8 mouse cellular contexts compared by ENCODE assay signal in the genomic region with DNA sequence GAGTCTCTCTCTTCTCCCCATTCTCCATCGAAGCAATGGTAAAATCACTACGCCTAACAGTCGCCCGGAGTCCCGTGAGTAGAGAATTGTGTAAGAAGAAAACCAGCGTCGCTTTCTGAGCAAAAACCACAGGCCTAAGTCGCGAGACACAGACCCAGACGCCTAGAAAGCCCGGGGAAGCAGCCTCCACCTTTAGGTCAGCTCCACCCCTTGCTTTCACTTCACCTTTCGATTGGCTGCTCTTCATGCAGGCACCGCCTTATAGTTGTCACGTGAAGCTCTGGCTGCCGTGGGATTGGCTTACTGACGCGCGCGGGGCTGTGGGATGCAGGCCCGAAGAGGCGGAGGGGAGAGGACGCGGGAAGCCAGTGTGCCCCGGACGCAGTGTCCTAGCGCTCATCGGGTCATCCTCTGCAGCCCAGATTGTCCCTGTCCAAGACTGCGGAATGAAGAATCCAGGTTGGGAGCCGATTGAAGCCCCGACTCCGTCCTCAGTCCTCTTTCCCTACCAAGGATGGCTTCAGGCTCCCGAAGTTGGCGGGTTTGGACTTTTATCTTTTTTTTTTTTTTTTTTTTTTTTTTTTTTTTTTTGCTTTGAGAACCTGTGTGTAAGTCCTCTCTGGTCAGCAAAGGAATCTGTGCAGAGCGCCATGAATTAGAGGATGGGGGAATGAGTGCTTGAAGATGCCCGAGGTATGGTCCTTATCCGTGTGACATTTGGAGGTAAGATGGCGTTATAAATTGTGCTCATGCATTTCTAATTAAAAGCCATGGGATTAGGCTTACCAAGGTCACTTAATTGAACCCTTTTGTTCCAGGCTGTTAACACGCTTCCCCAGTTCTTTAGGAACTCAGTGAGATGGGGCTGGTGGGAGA. TPM values are rescaled to one million over a fixed set of nuclear protein-coding genes. Genes with fewer than 3 reads are reported as not detected.
DNase-seq lines count a peak whose midpoint lies in the region; ATAC-seq and TF ChIP-seq lines count a peak whose summit lies in the region.

No protein-coding gene starts in this region.

- H3K36me3 ChIP-seq in ES-Bruce4 (ENCODE audit: control insufficient read depth, insufficient read depth, low read length, poor library complexity, severe bottlenecking) = peaks cover 29% of the 10 kb centered on the region
- H3K36me3 ChIP-seq in forebrain, embryonic 13.5 days (ENCODE audit: poor library complexity, severe bottlenecking) = peaks cover 16% of the 10 kb centered on the region

- WGBS in forebrain, embryonic 13.5 days = under 1% methylated on average over 36 of the region's 38 CpGs
- under 1% methylated on average over 38 of the region's 38 CpGs for WGBS in lung, adult 2 months

- DNase-seq in heart, postnatal 14 days = peak; percentile 94 to 95
- DNase-seq in layer of hippocampus, adult 18-20 months (ENCODE audit: low spot score in 2 of 2) = peak; percentile 93 to 97
- DNase-seq in lung, adult 2 months = peak; percentile 92
- peak; percentile 91 to 95 for DNase-seq in thymus, adult 18-20 months

- no peaks in the 10 kb centered on the region for H3K27me3 ChIP-seq in ES-Bruce4 (ENCODE audit: control insufficient read depth, insufficient read depth, low read length, poor library complexity, severe bottlenecking)
- H3K27me3 ChIP-seq in forebrain, embryonic 13.5 days = no peaks in the 10 kb centered on the region

- peak overlapping the region; percentile 53 for H3K27ac ChIP-seq in ES-Bruce4 (ENCODE audit: insufficient read depth, low read length)
- H3K27ac ChIP-seq in forebrain, embryonic 13.5 days = peak overlapping the region; percentile 52; the same call in 1 of the 2 replicates

- peak; percentile 33; the same call in 1 of the 2 replicates for TF ChIP-seq EP300 in ES-Bruce4 (IDR thresholded peaks at IDR 0.05; ENCODE audit: insufficient read depth, low read depth, low read length)

- H3K4me3 ChIP-seq in ES-Bruce4 (ENCODE audit: low read depth, low read length) = peak overlapping the region; percentile 88
- H3K4me3 ChIP-seq in forebrain, embryonic 13.5 days = peak overlapping the region; percentile 66
- H3K4me3 ChIP-seq in lung, adult 2 months (replicated peaks; ENCODE audit: extremely low read depth, low read depth, low read length) = peak overlapping the region; percentile 81

- peak overlapping the region; percentile 91 for H3K4me2 ChIP-seq in forebrain, embryonic 13.5 days

- peak; percentile 92 for TF ChIP-seq POLR2A in ES-Bruce4 (IDR thresholded peaks at IDR 0.05; ENCODE audit: insufficient read depth, low read length)
- peak; percentile 86; the same call in 1 of the 2 replicates for TF ChIP-seq POLR2A in lung, adult 2 months (IDR thresholded peaks at IDR 0.05; ENCODE audit: borderline replicate concordance, extremely low read depth, low read depth, low read length)

- H3K4me1 ChIP-seq in ES-Bruce4 (ENCODE audit: control insufficient read depth, insufficient read depth, low read length) = no peaks in the 10 kb centered on the region
- H3K4me1 ChIP-seq in forebrain, embryonic 13.5 days = peaks cover 32% of the 10 kb centered on the region
- peaks cover 9% of the 10 kb centered on the region for H3K4me1 ChIP-seq in lung, adult 2 months (ENCODE audit: control insufficient read depth, insufficient read depth, low read length)

- no peak for TF ChIP-seq CTCF in ES-Bruce4 (IDR thresholded peaks at IDR 0.05; ENCODE audit: low read depth, low read length)
- no peak for TF ChIP-seq CTCF in lung, adult 2 months (IDR thresholded peaks at IDR 0.05; ENCODE audit: insufficient read depth, low read length)

- H3K9ac ChIP-seq in ES-Bruce4 (ENCODE audit: low read depth, poor library complexity, severe bottlenecking) = peak overlapping the region; percentile 92
- peak overlapping the region; percentile 74 for H3K9ac ChIP-seq in forebrain, embryonic 13.5 days

- peak; percentile 100 for ATAC-seq in cerebellum, adult (ENCODE audit: insufficient number of reproducible peaks, low FRiP score, low TSS enrichment)
- peak; percentile 100 for ATAC-seq in forebrain, embryonic 13.5 days
- peak; percentile 100 for ATAC-seq in neutrophil, adult 5-6 weeks (ENCODE audit: extremely low read depth, insufficient number of reproducible peaks, low FRiP score, poor library complexity, severe bottlenecking)

- H3K9me3 ChIP-seq in ES-Bruce4 (replicated peaks; ENCODE audit: control insufficient read depth, insufficient read depth, low read length, poor library complexity, severe bottlenecking) = no peaks in the 10 kb centered on the region
- H3K9me3 ChIP-seq in forebrain, embryonic 13.5 days (replicated peaks) = no peaks in the 10 kb centered on the region

- intact Hi-C loops in heart, postnatal 14 days (cut with DNase I) = no loop called here

RNA-seq across cellular contexts. Expression of gene Slfn14, which starts 5.1 kb away (rescaled TPM):
- not detected in 2 replicates for polyA plus RNA-seq in ES-Bruce4 (2011; ENCODE audit: insufficient read depth, insufficient read length, low read depth, missing spikeins)
- 0.04 and 0.14 TPM in 2 replicates for polyA plus RNA-seq in forebrain, embryonic 13.5 days (2015; fragmentation: Nextera tagmentation; extraction: Ambion mirVana)
- under 1 TPM; 0.07 to 0.19 TPM for total RNA-seq in heart, postnatal 14 days (2021)
- total RNA-seq in layer of hippocampus, adult 18-20 months (2021) = not detected
- 0.02 and 0.17 TPM in 2 replicates for polyA plus RNA-seq in lung, adult 2 months (2012; rRNA removed)
- 0.37 and 0.93 TPM in 2 replicates for total RNA-seq in neutrophil, adult 5-6 weeks (2017)

RNA-seq across cellular contexts. Expression of gene Ap2b1, which starts 7.2 kb away (rescaled TPM):
- 190 and 196 TPM in 2 replicates for polyA plus RNA-seq in ES-Bruce4 (2011; ENCODE audit: insufficient read depth, insufficient read length, low read depth, missing spikeins)
- 82.2 and 85.4 TPM in 2 replicates for polyA plus RNA-seq in forebrain, embryonic 13.5 days (2015; fragmentation: Nextera tagmentation; extraction: Ambion mirVana)
- 10 to 100 TPM; 52.6 to 58.6 TPM for total RNA-seq in heart, postnatal 14 days (2021)
- 100 to 1,000 TPM; 320 to 324 TPM for total RNA-seq in layer of hippocampus, adult 18-20 months (2021)
- 31.4 and 43.9 TPM in 2 replicates for polyA plus RNA-seq in lung, adult 2 months (2012; rRNA removed)
- total RNA-seq in neutrophil, adult 5-6 weeks (2017) = 71.2 and 77.4 TPM in 2 replicates

RNA-seq across cellular contexts. Expression of gene Pex12, which starts 10.8 kb away (rescaled TPM):
- 10.4 and 11.8 TPM in 2 replicates for polyA plus RNA-seq in ES-Bruce4 (2011; ENCODE audit: insufficient read depth, insufficient read length, low read depth, missing spikeins)
- polyA plus RNA-seq in forebrain, embryonic 13.5 days (2015; fragmentation: Nextera tagmentation; extraction: Ambion mirVana) = 17.7 and 18.2 TPM in 2 replicates
- total RNA-seq in heart, postnatal 14 days (2021) = 10 to 100 TPM in 1 of 2 experiments, 1 to 10 TPM in 1; 9.3 to 13.6 TPM
- total RNA-seq in layer of hippocampus, adult 18-20 months (2021) = 10 to 100 TPM in 1 of 2 experiments, 1 to 10 TPM in 1; 9.9 to 12.9 TPM
- 6.5 and 6.7 TPM in 2 replicates for polyA plus RNA-seq in lung, adult 2 months (2012; rRNA removed)
- total RNA-seq in neutrophil, adult 5-6 weeks (2017) = 6.5 and 7.6 TPM in 2 replicates

Comparison
In these comparisons a context has a peak if more than half of its experiments do, and no peak if none do; other contexts are left out.
1. Peak in every context shown above with its lines: DNase-seq, ATAC-seq, H3K4me3 ChIP-seq and H3K27ac ChIP-seq.